Mouse (Mus musculus) A20 (cell line): ENCODE measurements around the gene Pdlim5.

ENCODE experiments used
- DNase-seq: peaks from one replicate; pipeline ENCODE4 v3.0.0-alpha.2; 2011; ENCODE audit warnings: low read depth, low spot score

The Pdlim5 gene

GRCm38 (mm10) chr3:142394796-142395508, 544 bp downstream of the Pdlim5 start:
- DNase-seq, result peak; percentile 81

GRCm38 (mm10) chr3:142394000-142394411, 1.5 kb downstream of the Pdlim5 start:
- DNase-seq, result no peak

GRCm38 (mm10) chr3:142391531-142391930, 4.0 kb downstream of the Pdlim5 start:
- DNase-seq, result no peak

GRCm38 (mm10) chr3:142390288-142390687, 5.2 kb downstream of the Pdlim5 start:
- DNase-seq, result no peak

GRCm38 (mm10) chr3:142388189-142388588, 7.3 kb downstream of the Pdlim5 start:
- no peak for DNase-seq

GRCm38 (mm10) chr3:142386505-142386904, 9.0 kb downstream of the Pdlim5 start:
- DNase-seq, result no peak

- no peak for DNase-seq
These were observed 9.8 kb downstream of the Pdlim5 start for GRCm38 (mm10) chr3:142385690-142386089.

GRCm38 (mm10) chr3:142376638-142377037, 18.9 kb downstream of the Pdlim5 start:
- DNase-seq, result no peak

GRCm38 (mm10) chr3:142375106-142375505, 20.4 kb downstream of the Pdlim5 start:
- DNase-seq, result no peak

GRCm38 (mm10) chr3:142372465-142373147, 22.9 kb downstream of the Pdlim5 start:
- no peak for DNase-seq

DNA sequence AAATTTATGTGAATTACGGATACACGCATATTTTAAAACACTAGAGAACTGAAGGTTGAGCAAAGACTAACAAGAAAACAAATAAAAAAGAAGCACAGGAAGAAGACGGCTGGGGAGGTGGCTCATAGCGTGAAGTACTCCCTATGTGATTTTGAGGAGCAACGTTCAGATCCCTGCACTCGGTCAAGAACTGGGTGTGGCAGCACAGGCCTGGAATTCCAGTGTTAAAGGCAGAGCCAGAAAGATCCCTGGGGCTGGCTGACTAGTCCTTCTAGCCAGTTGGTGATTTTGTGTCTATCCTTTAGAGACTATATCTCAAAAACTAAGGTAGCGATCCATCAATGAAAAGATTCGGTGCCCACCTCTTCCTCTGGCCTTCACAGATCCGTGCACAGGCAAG, 27.1 kb downstream of the Pdlim5 start:
- DNase-seq, result no peak

DNA sequence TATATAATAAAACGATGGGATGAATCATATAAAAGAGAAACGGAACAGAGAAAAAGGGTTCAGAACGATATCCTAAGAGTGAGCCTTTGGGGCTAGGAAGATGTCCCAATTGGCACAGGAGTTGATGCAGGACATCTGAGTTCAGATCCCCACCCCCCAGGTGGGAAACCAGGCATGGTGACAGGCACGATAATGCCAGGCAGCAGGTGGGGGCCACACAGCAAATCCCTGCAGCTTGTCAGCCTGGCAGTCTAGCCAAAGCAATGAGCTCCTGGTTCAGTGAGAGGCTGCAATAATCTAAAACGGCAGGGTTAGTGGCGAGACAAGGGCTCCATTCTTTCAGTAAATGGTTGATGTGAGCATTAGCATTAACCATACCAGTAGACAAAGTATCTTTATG, 33.4 kb downstream of the Pdlim5 start:
- no peak for DNase-seq

GRCm38 (mm10) chr3:142358951-142359350, 36.5 kb downstream of the Pdlim5 start:
- peak; percentile 54 for DNase-seq

- peak; percentile 76 for DNase-seq
These were observed 38.8 kb downstream of the Pdlim5 start for GRCm38 (mm10) chr3:142356661-142357060.

- no peak for DNase-seq
These were observed 42.3 kb downstream of the Pdlim5 start for GRCm38 (mm10) chr3:142353218-142353617.

DNA sequence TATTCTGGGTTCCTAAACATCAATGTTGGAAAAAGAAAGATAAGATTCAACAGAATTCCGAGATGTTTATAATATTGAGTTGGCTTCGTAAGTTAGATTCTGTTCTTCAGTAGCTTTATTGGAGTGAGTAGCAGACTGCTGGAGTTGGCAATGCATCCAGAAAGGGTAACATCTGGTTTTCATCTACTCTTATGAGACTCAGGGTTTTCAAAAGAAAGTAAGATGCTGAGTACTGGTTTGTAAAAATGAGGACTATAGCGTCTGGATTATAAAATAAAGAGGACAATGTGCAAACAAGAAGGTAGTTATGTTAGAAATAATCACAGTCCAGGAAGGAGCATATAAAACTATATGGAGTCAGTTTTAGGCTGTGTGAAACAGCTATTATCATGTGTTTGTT, 45.0 kb downstream of the Pdlim5 start:
- no peak for DNase-seq

- DNase-seq, result no peak
These were observed 46.5 kb downstream of the Pdlim5 start for GRCm38 (mm10) chr3:142348816-142349631.

GRCm38 (mm10) chr3:142346261-142346660, 49.2 kb downstream of the Pdlim5 start:
- DNase-seq, result no peak

DNA sequence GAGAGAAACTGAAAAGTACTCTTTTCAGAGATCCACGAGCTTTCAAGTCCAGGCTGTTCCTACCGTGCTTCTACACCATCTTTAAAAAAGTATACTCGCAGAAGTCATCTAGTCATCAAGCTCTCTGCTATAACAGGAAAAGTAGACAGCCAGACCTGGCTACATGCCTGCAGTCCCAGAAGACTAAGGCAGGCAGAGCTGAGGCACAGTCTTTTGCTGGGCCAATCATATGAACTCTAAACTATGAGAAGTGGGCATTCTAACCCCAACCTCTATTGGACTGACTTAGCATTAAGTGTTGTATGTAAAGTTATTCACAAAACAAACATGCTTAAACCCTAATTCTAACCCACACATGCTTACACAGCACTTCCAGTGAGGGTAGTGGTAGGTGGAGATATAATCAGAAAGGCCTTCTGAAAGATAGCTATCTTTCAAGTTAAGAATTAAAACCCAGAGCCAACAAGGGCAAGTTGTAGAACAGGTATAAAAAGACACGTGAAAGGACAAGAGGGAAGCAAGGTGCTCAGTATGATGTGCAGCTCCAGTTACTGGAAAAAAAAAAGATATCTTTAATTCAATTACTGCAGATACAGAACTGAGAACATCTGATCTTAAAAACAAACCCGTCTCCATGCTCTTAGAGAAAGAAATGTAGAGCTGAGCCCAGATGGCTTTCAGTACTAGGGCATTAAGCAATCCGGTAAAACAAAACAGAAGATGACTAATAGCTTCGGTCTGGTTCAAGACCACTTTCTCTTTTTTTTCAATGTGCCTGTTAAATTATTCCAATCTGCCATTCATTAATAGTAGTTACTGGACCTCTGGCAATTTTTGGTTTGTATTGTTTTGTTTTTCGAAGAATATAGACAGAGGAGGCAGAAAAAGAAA, 50.0 kb downstream of the Pdlim5 start:
- no peak for DNase-seq

- DNase-seq, result peak; percentile 60
These were observed 51.7 kb downstream of the Pdlim5 start for GRCm38 (mm10) chr3:142343786-142344185.

DNA sequence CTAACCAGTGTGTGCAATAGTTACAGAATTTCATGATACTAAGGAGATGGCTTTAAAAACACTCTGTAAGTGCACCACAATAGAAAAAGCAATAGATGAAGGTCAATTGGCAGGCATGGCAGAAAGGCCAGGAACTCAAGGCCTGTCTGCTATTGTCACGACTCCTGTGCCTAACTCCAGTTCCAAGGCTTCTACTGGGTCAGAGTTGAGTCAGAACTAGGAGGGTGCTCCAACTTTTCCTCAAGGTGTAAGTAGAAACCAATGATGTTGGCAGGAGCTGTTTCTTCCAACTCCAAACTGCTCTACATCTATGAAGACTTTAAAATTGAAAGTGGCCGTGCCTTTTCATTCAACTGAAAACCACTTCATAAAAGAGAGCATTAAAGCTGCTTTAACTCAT, 54.8 kb downstream of the Pdlim5 start:
- no peak for DNase-seq
